Mouse (Mus musculus) liver, embryonic 14.5 days (tissue): Measurements from ENCODE around the gene Gpr34. TPM values are rescaled to one million over a fixed set of nuclear protein-coding genes. Genes with fewer than 3 reads are reported as not detected.

Source experiments
- ATAC-seq: fragments of 200-750 bp; cut with Nextera tagmentation; 2 replicates; pipeline ENCODE4 v1.8.0; 2017; ENCODE audit warnings: moderate number of reproducible peaks, mild to moderate bottlenecking, moderate library complexity; ENCODE audit not compliant: insufficient read depth
- DNase-seq, 3 experiments: peaks; one replicate each; pipeline ENCODE4 v3.0.0-alpha.2; 2012 to 2013; ENCODE audit warnings: low read depth in 3 of 3, low spot score in 3 of 3
- H3K27ac ChIP-seq: fragments of 300-500 bp; sonication (generic); 2 replicates; pipeline ENCODE4 v1.5.1; 2014; ENCODE audit warnings: moderate library complexity, mild to moderate bottlenecking, control low read depth, inconsistent platforms
- H3K27me3 ChIP-seq: fragments of 300-500 bp; sonication (generic); 2 replicates; pipeline ENCODE4 v1.6.1; 2014; ENCODE audit warnings: mild to moderate bottlenecking, low read length, moderate library complexity; ENCODE audit not compliant: control insufficient read depth, insufficient read depth
- H3K36me3 ChIP-seq: fragments of 300-500 bp; sonication (generic); replicated peaks from 2 replicates; pipeline ENCODE4 v1.6.1; 2014; ENCODE audit warnings: low read depth; ENCODE audit not compliant: control insufficient read depth, insufficient read depth
- H3K4me1 ChIP-seq, 2 experiments: fragments of 200-500 bp in 1 of 2; fragments of 300-500 bp in 1 of 2; sonication (generic) in 1 of 2; replicated peaks; 2 replicates each; pipeline ENCODE4 v1.6.1; 2012 to 2014; ENCODE audit warnings: antibody characterized with exemption in 1 of 2, inconsistent platforms in 1 of 2, low read length in 1 of 2; ENCODE audit not compliant: control insufficient read depth in 2 of 2, insufficient read depth in 2 of 2
- H3K4me2 ChIP-seq: fragments of 300-500 bp; sonication (generic); 2 replicates; pipeline ENCODE4 v1.6.1; 2014; ENCODE audit warnings: low read depth, mild to moderate bottlenecking, control low read depth, moderate library complexity
- H3K4me3 ChIP-seq, 2 experiments: fragments of 200-500 bp in 1 of 2; fragments of 300-500 bp in 1 of 2; sonication (generic) in 1 of 2; 2 replicates each; pipeline ENCODE4 v1.5.1; 2012 to 2014; ENCODE audit warnings: low read depth in 2 of 2, low read length in 2 of 2, mild to moderate bottlenecking in 2 of 2, control low read depth in 1 of 2, inconsistent platforms in 1 of 2, moderate library complexity in 1 of 2; ENCODE audit not compliant: insufficient read depth in 1 of 2
- H3K9ac ChIP-seq: fragments of 300-500 bp; sonication (generic); replicated peaks from 2 replicates; pipeline ENCODE4 v1.6.1; 2014; ENCODE audit warnings: mild to moderate bottlenecking, control low read depth, moderate library complexity
- H3K9me3 ChIP-seq: fragments of 300-500 bp; sonication (generic); 2 replicates; pipeline ENCODE4 v1.6.1; 2016; ENCODE audit warnings: low read length, mixed read lengths; ENCODE audit not compliant: control insufficient read depth
- CTCF ChIP-seq: IDR thresholded peaks from 2 replicates; pipeline ENCODE4 v1.5.1; 2016; ENCODE audit warnings: antibody characterized with exemption, low read depth, control low read depth
- EP300 ChIP-seq: IDR thresholded peaks from 2 replicates; pipeline ENCODE4 v1.6.1; 2016; ENCODE audit warnings: antibody characterized with exemption, low read depth
- WGBS: fragments of 180-500 bp; shearing (Covaris S2); extraction: QIAGEN DNeasy Blood & Tissue Kit; methylation state at CpG from one replicate; pipeline ENCODE4 v1.1.7; 2014; ENCODE audit not compliant: insufficient replicate concordance; 5-methylcytosine and 5-hydroxymethylcytosine counted together
- microRNA-seq: library from miRNA; unstranded; fragments of <30 nt; microRNA quantifications from one replicate; pipeline ENCODE4, GENCODE M21; 2016
- polyA plus RNA-seq, 2 experiments: library from polyadenylated mRNA; depleted of rRNA in 1 of 2; stranded (reverse) in 1 of 2; unstranded in 1 of 2; fragments of >200 nt; fragmentation: Nextera tagmentation in 1 of 2; extraction: Ambion mirVana in 1 of 2; gene quantifications; 2 replicates each; pipeline versions ENCODE4 v1.2.1 to v1.2.3; 2012 to 2014

The Gpr34 gene
- polyA plus RNA-seq, 2 experiments, result 0.13 to 0.56 TPM

- TF ChIP-seq CTCF (no peak), EP300 (no peak)
- no peaks in the 10 kb centered on the region for H3K36me3 ChIP-seq
- 71% methylated on average over 3 of the region's 3 CpGs for WGBS
- H3K4me3 ChIP-seq, result no peak overlapping the region
- no peak for DNase-seq
- no peak overlapping the region for H3K4me2 ChIP-seq
- H3K4me1 ChIP-seq, result 0 out of 4 replicates have a peak, but pooled peaks cover 0 to 2% of the 10 kb centered on the region in 2 experiments
- H3K9me3 ChIP-seq, result no peaks in the 10 kb centered on the region
- H3K27me3 ChIP-seq, result no peaks in the 10 kb centered on the region
- H3K27ac ChIP-seq, result no peak overlapping the region
- no peak for ATAC-seq
- no peak overlapping the region for H3K9ac ChIP-seq
Measured at GRCm38 (mm10) chrX:13681748-13682147, 49.9 kb downstream of the Gpr34 start.

DNA sequence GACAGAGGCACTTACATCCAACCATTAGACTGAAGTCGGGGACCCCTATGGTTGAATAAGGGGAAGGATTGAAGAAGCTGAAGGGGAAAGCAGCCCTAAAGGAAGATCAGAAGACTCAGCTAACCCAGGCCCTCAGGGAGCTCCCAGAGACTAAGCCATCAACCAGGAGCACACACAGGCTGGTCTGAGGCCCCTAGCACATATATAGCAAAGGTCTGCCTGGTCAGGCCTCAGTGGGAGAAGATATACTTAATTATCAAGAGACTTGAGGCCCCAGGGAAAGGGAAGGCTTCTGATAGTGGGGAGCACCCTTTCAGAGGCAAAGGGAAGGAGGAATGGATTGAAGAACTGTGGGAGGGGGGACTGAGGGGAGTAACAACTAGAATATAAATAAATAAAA, 54.7 kb downstream of the Gpr34 start:
- H3K4me3 ChIP-seq, result no peak overlapping the region
- TF ChIP-seq EP300 (no peak), CTCF (no peak)
- H3K4me2 ChIP-seq, result no peak overlapping the region
- H3K9me3 ChIP-seq, result no peaks in the 10 kb centered on the region
- H3K27me3 ChIP-seq, result no peaks in the 10 kb centered on the region
- H3K36me3 ChIP-seq, result no peaks in the 10 kb centered on the region
- ATAC-seq (peak; percentile 53; the same call in 1 of the 2 replicates), DNase-seq (no peak)
- 53% methylated on average over 1 of the region's 1 CpGs for WGBS
- H3K9ac ChIP-seq, result no peak overlapping the region
- 0 out of 4 replicates have a peak, but pooled peaks cover 0 to 2% of the 10 kb centered on the region in 2 experiments for H3K4me1 ChIP-seq
- H3K27ac ChIP-seq, result no peak overlapping the region

GRCm38 (mm10) chrX:13688356-13688755, 56.5 kb downstream of the Gpr34 start:
- WGBS, result 58% methylated on average over 2 of the region's 2 CpGs
- Histone ChIP-seq H3K36me3 (no peaks in the 10 kb centered on the region), H3K9ac (no peak overlapping the region), H3K4me3 (no peak overlapping the region), H3K27ac (no peak overlapping the region), H3K27me3 (no peaks in the 10 kb centered on the region), H3K4me2 (no peak overlapping the region), H3K9me3 (no peaks in the 10 kb centered on the region), H3K4me1 (0 out of 4 replicates have a peak, but pooled peaks cover 0 to 2% of the 10 kb centered on the region in 2 experiments)
- TF ChIP-seq CTCF, result no peak
- TF ChIP-seq EP300, result no peak
- DNase-seq (no peak), ATAC-seq (no peak)

Small RNA genes lying within 50 kb of the gene (microRNA-seq; reads per million reads assigned to microRNA genes)
- gene Gm25246, result not detected

Other genes with a start within 250 kb of the Gpr34 start
- gene Nyx, start 166.0 kb upstream of the Gpr34 start, polyA plus RNA-seq (2012; rRNA removed), result 0.02 TPM in 2 replicates
- not detected in 2 replicates for gene Nyx, start 166.0 kb upstream of the Gpr34 start, polyA plus RNA-seq (2014; fragmentation: Nextera tagmentation; extraction: Ambion mirVana)
- not detected in 2 replicates for gene Gpr82, start 29.3 kb downstream of the Gpr34 start, polyA plus RNA-seq (2012; rRNA removed)
- gene Gpr82, start 29.3 kb downstream of the Gpr34 start, polyA plus RNA-seq (2014; fragmentation: Nextera tagmentation; extraction: Ambion mirVana), result not detected in 2 replicates
- 0.87 and 1.6 TPM in 2 replicates for gene Cask, start 219.3 kb downstream of the Gpr34 start, polyA plus RNA-seq (2012; rRNA removed)
- gene Cask, start 219.3 kb downstream of the Gpr34 start, polyA plus RNA-seq (2014; fragmentation: Nextera tagmentation; extraction: Ambion mirVana), result 1.5 TPM in 2 replicates